In genomic region chr2:91650360-91650995, GRCm38 (mm10) we compare ENCODE assay signal across 8 mouse cellular contexts. TPM values are rescaled to one million over a fixed set of nuclear protein-coding genes. Genes with fewer than 3 reads are reported as not detected.
DNase-seq lines count a peak whose midpoint lies in the region; ATAC-seq and TF ChIP-seq lines count a peak whose summit lies in the region.

No protein-coding gene starts in this region.

- H3K4me3 ChIP-seq in heart, embryonic 13.5 days: peak overlapping the region; percentile 98
- peak overlapping the region; percentile 80 for H3K4me3 ChIP-seq in G1E (ENCODE audit: low read depth, low read length)
- peak overlapping the region; percentile 82 for H3K4me3 ChIP-seq in forebrain, embryonic 15.5 days

- H3K4me2 ChIP-seq in heart, embryonic 13.5 days: peak overlapping the region; percentile 88
- H3K4me2 ChIP-seq in forebrain, embryonic 15.5 days (replicated peaks): peak overlapping the region; percentile 99

- no peaks in the 10 kb centered on the region for H3K9me3 ChIP-seq in heart, embryonic 13.5 days
- no peaks in the 10 kb centered on the region for H3K9me3 ChIP-seq in G1E (replicated peaks)
- no peaks in the 10 kb centered on the region for H3K9me3 ChIP-seq in forebrain, embryonic 15.5 days

- 8% methylated on average over 16 of the region's 16 CpGs for WGBS in heart, embryonic 13.5 days
- WGBS in forebrain, embryonic 15.5 days: 20% methylated on average over 16 of the region's 16 CpGs

- TF ChIP-seq CTCF in G1E (IDR thresholded peaks at IDR 0.05; ENCODE audit: low read depth, low read length): no peak

- DNase-seq in heart, postnatal 36 days: no peak
- DNase-seq in G1E (ENCODE audit: low spot score): peak; percentile 55
- no peak for DNase-seq in cerebellum, adult 9-10 months
- no peak for DNase-seq in cerebellum, postnatal 25 days
- DNase-seq in layer of hippocampus, adult 18-20 months (ENCODE audit: low spot score in 2 of 2): no peak

- H3K27me3 ChIP-seq in heart, embryonic 13.5 days (replicated peaks): no peaks in the 10 kb centered on the region
- H3K27me3 ChIP-seq in G1E (ENCODE audit: insufficient read depth, low read length): no peaks in the 10 kb centered on the region
- no peaks in the 10 kb centered on the region for H3K27me3 ChIP-seq in forebrain, embryonic 15.5 days

- H3K4me1 ChIP-seq in heart, embryonic 13.5 days: peaks cover 58% of the 10 kb centered on the region
- peaks cover 42% of the 10 kb centered on the region for H3K4me1 ChIP-seq in G1E (ENCODE audit: insufficient read depth, low read depth, low read length)
- peaks cover 29% of the 10 kb centered on the region for H3K4me1 ChIP-seq in forebrain, embryonic 15.5 days

- peak overlapping the region; percentile 89 for H3K9ac ChIP-seq in heart, embryonic 13.5 days
- peak overlapping the region; percentile 89 for H3K9ac ChIP-seq in forebrain, embryonic 15.5 days (replicated peaks)

- H3K36me3 ChIP-seq in heart, embryonic 13.5 days: peaks cover 47% of the 10 kb centered on the region
- H3K36me3 ChIP-seq in G1E (replicated peaks): peaks cover 67% of the 10 kb centered on the region
- peaks cover 40% of the 10 kb centered on the region for H3K36me3 ChIP-seq in forebrain, embryonic 15.5 days

- intact Hi-C loops in heart, postnatal 36 days (cut with DNase I): loop anchor here (2.0 kb wide), 1 partner anchor 60 kb away; the partner anchor contains the start of genes Atg13 and Harbi1

- H3K27ac ChIP-seq in heart, embryonic 13.5 days (replicated peaks): peak overlapping the region; percentile 89
- peak overlapping the region; percentile 91 for H3K27ac ChIP-seq in forebrain, embryonic 15.5 days (replicated peaks)

- no peak for ATAC-seq in heart, embryonic 13.5 days (ENCODE audit: extremely low read depth, insufficient number of reproducible peaks, low FRiP score, low TSS enrichment)
- ATAC-seq in G1E (ENCODE audit: extremely low read depth, insufficient number of reproducible peaks, low FRiP score, poor library complexity, severe bottlenecking): no peak
- peak; percentile 55; the same call in 1 of the 2 replicates for ATAC-seq in forebrain, embryonic 15.5 days (replicated peaks)
- ATAC-seq in megakaryocyte, adult 5-6 weeks (ENCODE audit: poor library complexity, severe bottlenecking): peak; percentile 31

RNA-seq across cellular contexts. Expression of gene Arhgap1, which starts 0.8 kb away (rescaled TPM):
- polyA plus RNA-seq in heart, embryonic 13.5 days (2015; fragmentation: Nextera tagmentation; extraction: Ambion mirVana): 136 and 145 TPM in 2 replicates
- total RNA-seq in heart, postnatal 36 days (2021): 10 to 100 TPM; 23.6 to 27.3 TPM
- total RNA-seq in G1E (2014; fragmentation: Nextera tagmentation): 53.1 and 61.5 TPM in 2 replicates
- total RNA-seq in G1E (2017): 58.1 and 65.1 TPM in 2 replicates
- 27.8 and 37.8 TPM in 2 replicates for polyA plus RNA-seq in G1E (2012)
- polyA plus RNA-seq in forebrain, embryonic 15.5 days (2015; fragmentation: Nextera tagmentation; extraction: Ambion mirVana): 88.7 and 92.7 TPM in 2 replicates
- 92.0 and 93.7 TPM in 2 replicates for total RNA-seq in megakaryocyte, adult 5-6 weeks (2015)
- total RNA-seq in megakaryocyte, adult 5-6 weeks (2017): 78.5 and 86.1 TPM in 2 replicates
- total RNA-seq in layer of hippocampus, adult 18-20 months (2021): 10 to 100 TPM; 62.1 to 65.6 TPM

RNA-seq across cellular contexts. Expression of gene Zfp408, which starts 0.9 kb away (rescaled TPM):
- 6.9 and 7.0 TPM in 2 replicates for polyA plus RNA-seq in heart, embryonic 13.5 days (2015; fragmentation: Nextera tagmentation; extraction: Ambion mirVana)
- total RNA-seq in heart, postnatal 36 days (2021): 1 to 10 TPM; 3.5 to 4.2 TPM
- total RNA-seq in G1E (2014; fragmentation: Nextera tagmentation): 9.5 and 9.9 TPM in 2 replicates
- total RNA-seq in G1E (2017): 12.5 and 13.3 TPM in 2 replicates
- polyA plus RNA-seq in G1E (2012): 15.2 and 16.9 TPM in 2 replicates
- 13.8 and 14.8 TPM in 2 replicates for polyA plus RNA-seq in forebrain, embryonic 15.5 days (2015; fragmentation: Nextera tagmentation; extraction: Ambion mirVana)
- total RNA-seq in megakaryocyte, adult 5-6 weeks (2015): 3.6 and 5.1 TPM in 2 replicates
- 7.1 and 13.8 TPM in 2 replicates for total RNA-seq in megakaryocyte, adult 5-6 weeks (2017)
- 1 to 10 TPM; 7.2 to 9.4 TPM for total RNA-seq in layer of hippocampus, adult 18-20 months (2021)

RNA-seq across cellular contexts. Expression of gene F2, which starts 14.3 kb away (rescaled TPM):
- polyA plus RNA-seq in heart, embryonic 13.5 days (2015; fragmentation: Nextera tagmentation; extraction: Ambion mirVana): 0.72 and 4.8 TPM in 2 replicates
- not detected for total RNA-seq in heart, postnatal 36 days (2021)
- total RNA-seq in G1E (2014; fragmentation: Nextera tagmentation) (not detected in 2 replicates), G1E (2017) (0.06 and 0.11 TPM in 2 replicates)
- polyA plus RNA-seq in G1E (2012): 0.09 TPM in 2 replicates
- 0.13 and 0.38 TPM in 2 replicates for polyA plus RNA-seq in forebrain, embryonic 15.5 days (2015; fragmentation: Nextera tagmentation; extraction: Ambion mirVana)
- not detected in 2 replicates for total RNA-seq in megakaryocyte, adult 5-6 weeks (2015)
- not detected in 2 replicates for total RNA-seq in megakaryocyte, adult 5-6 weeks (2017)
- total RNA-seq in layer of hippocampus, adult 18-20 months (2021): not detected

RNA-seq across cellular contexts. Expression of gene Atg13, which starts 59.9 kb away (rescaled TPM):
- 18.7 and 20.6 TPM in 2 replicates for polyA plus RNA-seq in heart, embryonic 13.5 days (2015; fragmentation: Nextera tagmentation; extraction: Ambion mirVana)
- total RNA-seq in heart, postnatal 36 days (2021): 10 to 100 TPM; 49.4 to 54.1 TPM
- total RNA-seq in G1E (2014; fragmentation: Nextera tagmentation) (30.9 and 34.8 TPM in 2 replicates), G1E (2017) (5.9 and 8.5 TPM in 2 replicates)
- polyA plus RNA-seq in G1E (2012): 21.0 and 22.2 TPM in 2 replicates
- polyA plus RNA-seq in forebrain, embryonic 15.5 days (2015; fragmentation: Nextera tagmentation; extraction: Ambion mirVana): 38.4 and 40.4 TPM in 2 replicates
- total RNA-seq in megakaryocyte, adult 5-6 weeks (2015): 22.9 and 25.0 TPM in 2 replicates
- 7.6 and 7.8 TPM in 2 replicates for total RNA-seq in megakaryocyte, adult 5-6 weeks (2017)
- 10 to 100 TPM; 78.0 to 79.6 TPM for total RNA-seq in layer of hippocampus, adult 18-20 months (2021)

Comparison
In these comparisons a context has a peak if more than half of its experiments do, and no peak if none do; other contexts are left out.
1. ATAC-seq: peak in forebrain, embryonic 15.5 days (single experiment) and megakaryocyte, adult 5-6 weeks (single experiment); none in heart, embryonic 13.5 days (single experiment) and G1E (single experiment).
2. Peak in every context shown above with its lines, with median percentiles within 50 percentile points of each other: H3K4me3 ChIP-seq.